ENCODE assay signal across 8 mouse cellular contexts in the genomic region with DNA sequence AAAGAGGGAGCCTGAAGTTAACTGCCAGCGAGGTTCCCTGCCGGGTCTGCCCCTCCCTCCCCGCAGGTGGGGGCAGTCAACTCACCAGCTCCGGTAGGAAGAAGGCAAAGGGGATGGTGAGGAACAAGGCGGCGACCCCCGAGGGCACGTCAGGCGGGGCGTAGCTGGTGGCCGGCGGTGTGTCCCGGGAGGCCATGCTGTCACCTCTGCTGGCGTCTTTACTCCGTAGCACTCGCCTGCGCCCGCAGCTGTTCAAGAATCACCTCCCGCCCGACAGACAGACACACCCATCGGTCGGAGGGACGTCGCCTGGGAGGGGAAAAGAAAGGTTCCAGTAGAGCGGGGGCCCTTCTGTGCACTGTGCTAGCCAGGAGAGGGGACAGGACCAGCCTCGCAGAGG. TPM values are rescaled to one million over a fixed set of nuclear protein-coding genes. Genes with fewer than 3 reads are reported as not detected.
DNase-seq lines count a peak whose midpoint lies in the region; ATAC-seq and TF ChIP-seq lines count a peak whose summit lies in the region.

A gene (minus strand): TSS at position 262 of the 400 bp plus-strand sequence.

- dilution Hi-C loops in CH12.LX (cut with MboI; ENCODE audit: extremely low pct_ligation_motif_present, extremely low pct_unique_long_range_greater_than_20kb, low sequenced_read_pairs), result no loop called here

- no peak within 1 kb of the TSS for H3K4me3 ChIP-seq in CH12.LX (replicated peaks in 1 of 3; ENCODE audit: low read depth in 2 of 3, low read length in 2 of 3, poor library complexity in 1 of 3)
- H3K4me3 ChIP-seq in brown adipose tissue, adult 24 weeks (ENCODE audit: insufficient read depth, low read depth, low read length), result peak within 1 kb of the TSS; percentile 61
- H3K4me3 ChIP-seq in heart, postnatal 0 days (ENCODE audit: low read depth, low read length), result peak within 1 kb of the TSS; percentile 40
- H3K4me3 ChIP-seq in liver, embryonic 13.5 days (replicated peaks), result no peak within 1 kb of the TSS
- H3K4me3 ChIP-seq in stomach, embryonic 16.5 days (replicated peaks; ENCODE audit: low read length), result peak within 1 kb of the TSS; percentile 44

- 2% methylated on average over 24 of the region's 26 CpGs for WGBS in heart, postnatal 0 days
- WGBS in liver, embryonic 13.5 days (ENCODE audit: insufficient replicate concordance), result 2% methylated on average over 26 of the region's 26 CpGs
- 2% methylated on average over 26 of the region's 26 CpGs for WGBS in stomach, embryonic 16.5 days

- DNase-seq in CH12.LX (ENCODE audit: extremely low read depth), result no peak
- peak; percentile 33 for DNase-seq in heart, postnatal 0 days (ENCODE audit: low spot score)
- DNase-seq in liver, embryonic 13.5 days, result no peak
- DNase-seq in adrenal gland, adult 8-10 months, result no peak
- no peak for DNase-seq in layer of hippocampus, postnatal 14 days (ENCODE audit: low spot score in 2 of 2)

- H3K4me1 ChIP-seq in CH12.LX (ENCODE audit: control insufficient read depth in 1 of 2, insufficient read depth in 2 of 2), result peaks cover 0 to 1% of the 10 kb centered on the region in 2 experiments; a peak in 2 of 4 replicates
- H3K4me1 ChIP-seq in brown adipose tissue, adult 24 weeks (ENCODE audit: control insufficient read depth, insufficient read depth, insufficient read length, low read length), result peaks cover 15% of the 10 kb centered on the region
- H3K4me1 ChIP-seq in heart, postnatal 0 days (ENCODE audit: control insufficient read depth, insufficient read depth), result peaks cover 4% of the 10 kb centered on the region; the same call in 1 of the 2 replicates
- no peaks in the 10 kb centered on the region for H3K4me1 ChIP-seq in liver, embryonic 13.5 days (replicated peaks)
- peaks cover 6% of the 10 kb centered on the region for H3K4me1 ChIP-seq in stomach, embryonic 16.5 days (ENCODE audit: control insufficient read depth, insufficient read depth, low read length)

- H3K36me3 ChIP-seq in CH12.LX (replicated peaks in 1 of 2; ENCODE audit: control insufficient read depth in 1 of 2, insufficient read depth in 1 of 2, low read length in 1 of 2), result no peaks in the 10 kb centered on the region
- H3K36me3 ChIP-seq in heart, postnatal 0 days (replicated peaks; ENCODE audit: control insufficient read depth, insufficient read depth, low read length), result no peaks in the 10 kb centered on the region
- no peaks in the 10 kb centered on the region for H3K36me3 ChIP-seq in liver, embryonic 13.5 days
- no peaks in the 10 kb centered on the region for H3K36me3 ChIP-seq in stomach, embryonic 16.5 days (ENCODE audit: control insufficient read depth, insufficient read depth, low read length)

- no peak for TF ChIP-seq RAD21 in CH12.LX (IDR thresholded peaks at IDR 0.05; ENCODE audit: low read depth, low read length)

- TF ChIP-seq POLR2A in CH12.LX (IDR thresholded peaks at IDR 0.05; ENCODE audit: low read depth, low read length), result no peak

- peak within 1 kb of the TSS; percentile 41 for H3K4me2 ChIP-seq in CH12.LX (ENCODE audit: insufficient read depth, low read depth, poor library complexity, severe bottlenecking)
- peak within 1 kb of the TSS; percentile 55 for H3K4me2 ChIP-seq in heart, postnatal 0 days (ENCODE audit: low read depth, low read length)
- peak within 1 kb of the TSS; percentile 21; the same call in 1 of the 2 replicates for H3K4me2 ChIP-seq in liver, embryonic 13.5 days
- peak within 1 kb of the TSS; percentile 49 for H3K4me2 ChIP-seq in stomach, embryonic 16.5 days (ENCODE audit: low read depth, low read length)

- no peak for TF ChIP-seq EP300 in CH12.LX (IDR thresholded peaks at IDR 0.05; ENCODE audit: low read length)
- no peak for TF ChIP-seq EP300 in heart, postnatal 0 days (IDR thresholded peaks at IDR 0.05; ENCODE audit: low read depth)

- H3K79me2 ChIP-seq in CH12.LX (replicated peaks; ENCODE audit: control insufficient read depth, extremely low read depth, insufficient read depth, poor library complexity, severe bottlenecking), result no peaks in the 10 kb centered on the region

- TF ChIP-seq CTCF in CH12.LX (conservative IDR thresholded peaks at IDR 0.05 in 1 of 2, IDR thresholded peaks at IDR 0.05 in 1 of 2; ENCODE audit: low read depth in 2 of 2, low read length in 2 of 2), result no peak
- no peak for TF ChIP-seq CTCF in heart, postnatal 0 days (IDR thresholded peaks at IDR 0.05; ENCODE audit: low read depth)

- no peak within 1 kb of the TSS for H3K27ac ChIP-seq in CH12.LX (ENCODE audit: insufficient read depth, low read depth)
- H3K27ac ChIP-seq in brown adipose tissue, adult 24 weeks (replicated peaks; ENCODE audit: low read depth, low read length), result peak within 1 kb of the TSS; percentile 83
- H3K27ac ChIP-seq in heart, postnatal 0 days (ENCODE audit: low read depth), result peak within 1 kb of the TSS; percentile 72
- no peak within 1 kb of the TSS for H3K27ac ChIP-seq in liver, embryonic 13.5 days
- H3K27ac ChIP-seq in stomach, embryonic 16.5 days (ENCODE audit: low read length), result peak within 1 kb of the TSS; percentile 65

- in situ Hi-C loops in CH12.LX (cut with MboI; ENCODE audit: low pct_ligation_motif_present, low pct_unique_long_range_greater_than_20kb, low sequenced_read_pairs), result no loop called here

- ATAC-seq in heart, postnatal 0 days (ENCODE audit: insufficient read depth, low read depth), result no peak
- ATAC-seq in liver, embryonic 13.5 days (ENCODE audit: low read depth), result no peak
- ATAC-seq in stomach, embryonic 16.5 days (ENCODE audit: insufficient read depth, low FRiP score), result 0 out of 2 replicates have a peak, but pooled peaks have one; percentile 37
- ATAC-seq in monocyte, adult 5-6 weeks (replicated peaks; ENCODE audit: insufficient number of reproducible peaks, low FRiP score, low TSS enrichment, poor library complexity, severe bottlenecking), result no peak

- no peaks in the 10 kb centered on the region for H3K9me3 ChIP-seq in CH12.LX (replicated peaks; ENCODE audit: low read length)
- no peaks in the 10 kb centered on the region for H3K9me3 ChIP-seq in heart, postnatal 0 days (replicated peaks; ENCODE audit: control insufficient read depth, low read length)
- no peaks in the 10 kb centered on the region for H3K9me3 ChIP-seq in liver, embryonic 13.5 days (replicated peaks)
- H3K9me3 ChIP-seq in stomach, embryonic 16.5 days (replicated peaks; ENCODE audit: control insufficient read depth, low read length), result no peaks in the 10 kb centered on the region

- no peak within 1 kb of the TSS for H3K9ac ChIP-seq in CH12.LX (ENCODE audit: insufficient read depth, low read depth)
- H3K9ac ChIP-seq in heart, postnatal 0 days (replicated peaks; ENCODE audit: low read depth, low read length), result no peak within 1 kb of the TSS
- no peak within 1 kb of the TSS for H3K9ac ChIP-seq in liver, embryonic 13.5 days
- H3K9ac ChIP-seq in stomach, embryonic 16.5 days (ENCODE audit: low read length), result peak within 1 kb of the TSS; percentile 67

- H3K27me3 ChIP-seq in CH12.LX (replicated peaks), result peaks cover 37% of the 10 kb centered on the region
- no peaks in the 10 kb centered on the region for H3K27me3 ChIP-seq in heart, postnatal 0 days (ENCODE audit: control insufficient read depth, insufficient read depth, low read length)
- peaks cover 26% of the 10 kb centered on the region for H3K27me3 ChIP-seq in liver, embryonic 13.5 days
- H3K27me3 ChIP-seq in stomach, embryonic 16.5 days (ENCODE audit: control insufficient read depth, insufficient read depth, low read length), result peaks cover 5% of the 10 kb centered on the region

TF ChIP-seq in CH12.LX, 34 proteins besides CTCF, POLR2A, EP300 and RAD21:
- TF ChIP-seq MXI1 (IDR thresholded peaks at IDR 0.05; ENCODE audit: low read depth, low read length) (peak; percentile 63), USF2 (conservative IDR thresholded peaks at IDR 0.05; ENCODE audit: low read depth, low read length) (no peak)
TF ChIP-seq in CH12.LX: peak in this region for 1.

RNA-seq across cellular contexts. Expression of the gene that starts here (rescaled TPM):
- total RNA-seq in CH12.LX (2012; rRNA removed) (not detected in 2 replicates), CH12.LX (2014; rRNA removed) (not detected in 2 replicates)
- 0.11 and 0.16 TPM in 2 replicates for polyA plus RNA-seq in CH12.LX (2012; ENCODE audit: insufficient read length, low read depth)
- 2.4 and 3.4 TPM in 2 replicates for polyA plus RNA-seq in brown adipose tissue, adult 24 weeks (2012; ENCODE audit: insufficient read depth, insufficient read length, missing spikeins)
- total RNA-seq in heart, postnatal 0 days (2014; rRNA removed; ENCODE audit: low replicate concordance), result 13.0 and 17.6 TPM in 2 replicates
- 7.0 and 7.4 TPM in 2 replicates for polyA plus RNA-seq in heart, postnatal 0 days (2015; fragmentation: Nextera tagmentation; extraction: Ambion mirVana)
- polyA plus RNA-seq in liver, embryonic 13.5 days (2015; fragmentation: Nextera tagmentation; extraction: Ambion mirVana), result 0.06 and 0.12 TPM in 2 replicates
- polyA plus RNA-seq in stomach, embryonic 16.5 days (2015; fragmentation: Nextera tagmentation; extraction: Ambion mirVana), result 54.8 and 76.5 TPM in 2 replicates
- under 1 TPM; 0.66 to 0.90 (median 0.89) TPM for total RNA-seq in adrenal gland, adult 8-10 months (2022)
- total RNA-seq in monocyte, adult 5-6 weeks (2017), result not detected in 3 replicates
- 1 to 10 TPM in 1 of 2 experiments, under 1 TPM in 1; 0.65 to 1.0 TPM for total RNA-seq in layer of hippocampus, postnatal 14 days (2021)

Comparison
In these comparisons a context has a peak if more than half of its experiments do, and no peak if none do; other contexts are left out.
1. H3K27ac ChIP-seq: peak in brown adipose tissue, adult 24 weeks (single experiment), heart, postnatal 0 days (single experiment) and stomach, embryonic 16.5 days (single experiment); none in CH12.LX (single experiment) and liver, embryonic 13.5 days (single experiment).
2. H3K4me3 ChIP-seq: peak in brown adipose tissue, adult 24 weeks (single experiment), heart, postnatal 0 days (single experiment) and stomach, embryonic 16.5 days (single experiment); none in CH12.LX (0 of 3) and liver, embryonic 13.5 days (single experiment).
3. Peak in every context shown above with its lines, with median percentiles within 50 percentile points of each other: H3K4me2 ChIP-seq.